Comparison of ENCODE assay signal across 8 mouse cellular contexts in the genomic region with DNA sequence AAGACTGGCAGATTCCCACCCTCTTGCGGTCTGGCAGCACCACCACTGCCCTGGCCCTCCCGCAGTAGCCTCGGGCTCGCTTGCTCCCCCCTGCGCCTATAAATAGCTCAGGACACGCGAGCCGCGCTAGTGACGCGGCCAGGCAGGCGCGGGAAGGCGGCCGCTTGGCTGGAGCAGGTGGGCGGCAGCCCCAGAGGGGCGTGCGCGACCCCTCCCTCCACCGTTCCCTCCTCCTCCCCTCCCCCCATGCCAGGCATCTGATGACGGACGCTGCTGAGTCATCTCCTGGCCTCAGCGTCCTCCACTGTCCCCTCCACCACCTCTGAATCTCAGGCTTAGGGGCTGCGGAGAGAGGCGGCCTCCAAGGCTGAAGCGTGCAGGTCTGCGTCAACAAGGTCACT. TPM values are rescaled to one million over a fixed set of nuclear protein-coding genes. Genes with fewer than 3 reads are reported as not detected.
DNase-seq lines count a peak whose midpoint lies in the region; ATAC-seq lines count a peak whose summit lies in the region.

No protein-coding gene starts in this region.

- no peaks in the 10 kb centered on the region for H3K27me3 ChIP-seq in midbrain, embryonic 14.5 days (ENCODE audit: control insufficient read depth, insufficient read depth, low read length)

- WGBS in midbrain, embryonic 14.5 days, result 0% methylated on average over 27 of the region's 27 CpGs

- H3K4me1 ChIP-seq in midbrain, embryonic 14.5 days (ENCODE audit: control insufficient read depth, insufficient read depth, low read length), result peaks cover 18% of the 10 kb centered on the region

- ATAC-seq in midbrain, embryonic 14.5 days (ENCODE audit: low FRiP score, low TSS enrichment), result peak; percentile 69

- DNase-seq in thymus, postnatal 4 days, result peak; percentile 24
- no peak for DNase-seq in thymus, postnatal 36 days
- peak; percentile 73 for DNase-seq in cerebellum, adult 8-10 months
- peak; percentile 49 for DNase-seq in gastrocnemius, postnatal 25 days
- peak; percentile 68 for DNase-seq in left cerebral cortex, postnatal 4 days
- DNase-seq in midbrain, embryonic 14.5 days, result peak; percentile 81
- DNase-seq in yolk sac, embryonic 10.5 days (ENCODE audit: low spot score), result no peak
- DNase-seq in frontal cortex, adult 2 months (ENCODE audit: extremely low spot score in 1 of 2, low spot score in 1 of 2), result no peak

- H3K36me3 ChIP-seq in midbrain, embryonic 14.5 days (ENCODE audit: control insufficient read depth, insufficient read depth, low read length), result peaks cover 4% of the 10 kb centered on the region

- peak overlapping the region; percentile 38 for H3K4me3 ChIP-seq in midbrain, embryonic 14.5 days (replicated peaks; ENCODE audit: low read depth, low read length)

- H3K4me2 ChIP-seq in midbrain, embryonic 14.5 days (ENCODE audit: low read length), result peak overlapping the region; percentile 83

- H3K9ac ChIP-seq in midbrain, embryonic 14.5 days (replicated peaks; ENCODE audit: low read length), result peak overlapping the region; percentile 58

- H3K9me3 ChIP-seq in midbrain, embryonic 14.5 days (ENCODE audit: control insufficient read depth, low read length), result no peaks in the 10 kb centered on the region

- H3K27ac ChIP-seq in midbrain, embryonic 14.5 days (replicated peaks; ENCODE audit: low read depth, low read length), result no peak overlapping the region; the same call in 1 of the 2 replicates

- intact Hi-C loops in left cerebral cortex, postnatal 4 days (cut with DNase I), result no loop called here

RNA-seq across cellular contexts. Expression of gene Rpl19, which starts 9.5 kb away (rescaled TPM):
- 100 to 1,000 TPM; 421 to 453 TPM for total RNA-seq in gastrocnemius, postnatal 25 days (2021)
- total RNA-seq in left cerebral cortex, postnatal 4 days (2021), result 100 to 1,000 TPM; 711 to 733 TPM
- polyA plus RNA-seq in midbrain, embryonic 14.5 days (2014; fragmentation: Nextera tagmentation; extraction: Ambion mirVana), result 685 and 710 TPM in 2 replicates
- polyA plus RNA-seq in frontal cortex, adult 2 months (2012; rRNA removed), result 918 and 950 TPM in 2 replicates

RNA-seq across cellular contexts. Expression of gene Cacnb1, which starts 13.1 kb away (rescaled TPM):
- 100 to 1,000 TPM; 212 to 259 TPM for total RNA-seq in gastrocnemius, postnatal 25 days (2021)
- 100 to 1,000 TPM; 100 to 104 TPM for total RNA-seq in left cerebral cortex, postnatal 4 days (2021)
- 40.6 and 61.2 TPM in 2 replicates for polyA plus RNA-seq in midbrain, embryonic 14.5 days (2014; fragmentation: Nextera tagmentation; extraction: Ambion mirVana)
- polyA plus RNA-seq in frontal cortex, adult 2 months (2012; rRNA removed), result 99.8 and 103 TPM in 2 replicates

RNA-seq across cellular contexts. Expression of gene Stac2, which starts 17.3 kb away (rescaled TPM):
- under 1 TPM in 1 of 2 experiments, not detected in 1; 0.13 TPM for total RNA-seq in gastrocnemius, postnatal 25 days (2021)
- total RNA-seq in left cerebral cortex, postnatal 4 days (2021), result 10 to 100 TPM in 1 of 2 experiments, 1 to 10 TPM in 1; 8.7 to 11.7 TPM
- 2.9 and 4.1 TPM in 2 replicates for polyA plus RNA-seq in midbrain, embryonic 14.5 days (2014; fragmentation: Nextera tagmentation; extraction: Ambion mirVana)
- polyA plus RNA-seq in frontal cortex, adult 2 months (2012; rRNA removed), result 47.8 and 64.4 TPM in 2 replicates

RNA-seq across cellular contexts. Expression of gene Arl5c, which starts 40.0 kb away (rescaled TPM):
- total RNA-seq in gastrocnemius, postnatal 25 days (2021), result under 1 TPM in 1 of 2 experiments, not detected in 1; 0.27 TPM
- 1 to 10 TPM; 2.2 to 2.5 TPM for total RNA-seq in left cerebral cortex, postnatal 4 days (2021)
- polyA plus RNA-seq in midbrain, embryonic 14.5 days (2014; fragmentation: Nextera tagmentation; extraction: Ambion mirVana), result 7.1 and 12.1 TPM in 2 replicates
- 3.2 and 3.4 TPM in 2 replicates for polyA plus RNA-seq in frontal cortex, adult 2 months (2012; rRNA removed)

RNA-seq across cellular contexts. Expression of gene Plxdc1, which starts 49.7 kb away (rescaled TPM):
- total RNA-seq in gastrocnemius, postnatal 25 days (2021), result 1 to 10 TPM; 3.1 TPM
- 1 to 10 TPM; 2.1 to 2.4 TPM for total RNA-seq in left cerebral cortex, postnatal 4 days (2021)
- polyA plus RNA-seq in midbrain, embryonic 14.5 days (2014; fragmentation: Nextera tagmentation; extraction: Ambion mirVana), result 0.96 and 1.2 TPM in 2 replicates
- polyA plus RNA-seq in frontal cortex, adult 2 months (2012; rRNA removed), result 11.1 and 11.4 TPM in 2 replicates

Comparison
In these comparisons a context has a peak if more than half of its experiments do, and no peak if none do; other contexts are left out.
1. DNase-seq: peak in thymus, postnatal 4 days (single experiment), cerebellum, adult 8-10 months (single experiment), gastrocnemius, postnatal 25 days (single experiment), left cerebral cortex, postnatal 4 days (single experiment) and midbrain, embryonic 14.5 days (single experiment); none in thymus, postnatal 36 days (0 of 2), yolk sac, embryonic 10.5 days (single experiment) and frontal cortex, adult 2 months (0 of 2).
2. RNA of gene Stac2, which starts 17.3 kb away (total RNA-seq): 8.7 to 11.7 TPM in left cerebral cortex, postnatal 4 days; 0.13 TPM in gastrocnemius, postnatal 25 days; every median in the first group is over 4 times any median in the second.